Mouse (Mus musculus): ENCODE measurements around the gene Foxl1.

DNA sequence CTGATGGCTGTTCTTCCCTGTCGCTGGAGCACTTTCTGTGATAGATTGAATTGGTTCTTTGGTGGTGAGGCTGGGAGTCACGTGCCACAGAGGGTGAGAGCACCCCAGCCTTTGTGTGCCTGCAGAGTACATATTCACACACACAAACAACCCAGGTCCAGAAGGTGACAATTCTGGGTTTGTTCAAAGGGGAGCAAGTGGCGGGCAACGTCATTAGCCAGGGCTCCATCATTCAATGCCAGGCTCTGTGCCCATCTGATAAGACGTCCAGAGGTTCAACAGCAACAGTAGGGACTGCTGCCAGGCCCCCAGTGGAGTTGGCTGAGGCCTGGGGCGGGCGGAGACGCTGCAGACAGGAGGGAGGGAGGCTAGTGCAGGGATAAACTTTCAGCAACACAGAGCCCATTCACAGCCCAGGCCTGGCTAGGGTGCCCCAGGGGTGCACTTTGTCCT lies 36.3 kb downstream of the Foxl1 start:
- TF ChIP-seq EP300 (IDR thresholded peaks at IDR 0.05), result no peak
- TF ChIP-seq CTCF (IDR thresholded peaks at IDR 0.05), result no peak
